Mouse (Mus musculus): ENCODE results near the gene Cobll1.

Cobll1 gene

GRCm38 (mm10) chr2:65196994-65197393 lies 42.2 kb downstream of the Cobll1 start:
- DNase-seq (ENCODE audit: low spot score in 2 of 2): no peak

- DNase-seq (ENCODE audit: low spot score in 2 of 2): no peak
Observed at GRCm38 (mm10) chr2:65195233-65196010, 43.8 kb downstream of the Cobll1 start.

GRCm38 (mm10) chr2:65193091-65193795 lies 46.0 kb downstream of the Cobll1 start:
- no peak for DNase-seq (ENCODE audit: low spot score in 2 of 2)

DNA sequence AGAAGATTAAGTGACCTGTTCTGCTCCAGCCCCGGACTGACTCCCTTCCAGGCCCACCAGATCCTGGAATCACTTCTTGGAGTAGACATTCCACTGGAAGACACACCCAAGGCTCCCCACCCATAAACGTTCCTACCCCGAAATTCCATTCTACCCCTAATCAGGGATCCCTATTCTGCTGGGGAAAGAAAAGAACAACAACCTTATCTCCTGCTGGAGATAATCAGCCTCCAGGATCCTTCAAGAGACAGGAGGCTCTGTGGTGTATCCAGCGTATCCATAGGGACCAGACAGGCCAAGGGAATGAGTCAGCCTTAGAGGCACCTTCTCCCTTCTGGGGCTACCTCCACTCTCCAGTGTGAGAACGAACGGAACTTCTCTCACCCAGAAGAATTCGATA lies 47.8 kb downstream of the Cobll1 start:
- DNase-seq (ENCODE audit: low spot score in 2 of 2): no peak

DNA sequence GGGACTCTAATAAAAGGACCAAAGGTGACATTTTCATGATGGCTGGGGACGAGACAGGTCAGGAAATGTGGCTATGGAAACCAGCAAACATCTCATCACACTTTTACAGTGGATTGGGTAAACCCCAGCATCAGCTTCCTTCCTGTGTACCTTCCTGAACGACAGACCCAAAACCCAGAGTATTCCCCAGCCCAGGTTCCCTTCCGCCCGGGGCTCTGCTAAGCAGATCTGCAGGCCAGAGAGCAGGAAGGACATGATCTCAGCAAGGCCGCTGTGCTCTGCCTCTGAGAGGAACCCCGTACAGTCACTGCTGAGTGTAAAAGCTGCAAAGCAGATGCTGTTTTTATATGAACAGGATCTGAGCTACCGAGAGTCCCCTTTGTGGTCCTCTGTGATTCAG lies 49.9 kb downstream of the Cobll1 start:
- DNase-seq (ENCODE audit: low spot score in 2 of 2): no peak

DNA sequence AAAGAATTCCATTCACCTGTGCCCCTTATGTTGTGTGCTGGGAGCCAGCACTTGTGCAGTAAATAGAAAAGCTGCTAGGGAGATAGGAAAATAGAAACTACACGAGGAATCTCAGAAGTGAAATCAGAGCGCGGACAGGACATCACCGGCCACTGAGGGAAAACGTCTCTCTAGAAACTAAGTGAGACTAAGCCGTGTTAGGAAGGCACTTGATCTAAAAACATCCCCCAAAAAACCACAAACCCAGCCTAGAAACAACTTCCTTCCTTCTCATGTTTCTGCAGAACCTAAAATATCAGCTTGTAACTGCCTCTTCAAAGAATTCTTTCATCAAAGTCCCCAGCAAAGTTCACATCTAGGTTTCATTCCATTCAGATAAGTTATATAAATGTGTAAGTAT lies 50.6 kb downstream of the Cobll1 start:
- DNase-seq (ENCODE audit: low spot score in 2 of 2): no peak

DNA sequence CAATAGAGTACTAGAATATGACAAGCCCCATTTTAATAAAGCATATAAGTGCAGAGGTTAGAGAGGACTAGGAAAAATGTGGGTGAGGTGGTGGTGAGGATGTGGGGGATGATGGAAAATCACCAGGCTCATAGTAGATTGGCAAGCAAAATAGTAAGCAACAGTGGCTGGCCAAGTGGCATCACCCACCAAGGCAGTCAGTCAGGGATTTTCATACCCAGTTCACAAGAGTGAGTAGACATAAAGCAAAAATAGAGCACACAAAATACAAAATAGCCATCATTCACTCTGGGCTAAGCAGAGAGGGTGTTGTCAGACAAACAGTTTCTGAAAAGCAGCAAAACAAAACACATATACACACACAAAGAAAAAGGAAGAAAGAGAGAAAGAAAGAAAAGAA lies 51.6 kb downstream of the Cobll1 start:
- DNase-seq (ENCODE audit: low spot score in 2 of 2): no peak

GRCm38 (mm10) chr2:65187164-65187563 lies 52.0 kb downstream of the Cobll1 start:
- DNase-seq (ENCODE audit: low spot score in 2 of 2): no peak

GRCm38 (mm10) chr2:65182747-65183146 lies 56.5 kb downstream of the Cobll1 start:
- no peak for DNase-seq (ENCODE audit: low spot score in 2 of 2)

DNA sequence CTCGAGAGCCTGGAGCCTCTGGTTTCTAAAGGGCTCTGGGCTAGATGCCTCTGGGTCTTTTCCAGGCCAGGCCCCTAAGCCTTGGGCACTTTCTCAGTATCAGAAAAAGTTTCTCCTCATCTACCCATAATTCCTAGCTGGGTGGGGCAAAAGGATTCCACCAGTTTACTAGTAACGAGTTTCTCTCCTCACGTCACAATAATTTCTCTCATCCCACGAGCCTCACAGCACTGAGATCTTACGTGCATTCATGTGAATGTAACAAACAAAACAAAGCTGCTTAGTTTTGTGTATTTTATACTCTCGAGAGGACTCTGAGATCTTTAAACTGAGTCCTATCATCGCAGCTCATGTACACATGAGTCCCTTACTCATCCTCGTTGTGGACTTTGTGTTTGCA lies 57.5 kb downstream of the Cobll1 start:
- no peak for DNase-seq (ENCODE audit: low spot score in 2 of 2)

DNA sequence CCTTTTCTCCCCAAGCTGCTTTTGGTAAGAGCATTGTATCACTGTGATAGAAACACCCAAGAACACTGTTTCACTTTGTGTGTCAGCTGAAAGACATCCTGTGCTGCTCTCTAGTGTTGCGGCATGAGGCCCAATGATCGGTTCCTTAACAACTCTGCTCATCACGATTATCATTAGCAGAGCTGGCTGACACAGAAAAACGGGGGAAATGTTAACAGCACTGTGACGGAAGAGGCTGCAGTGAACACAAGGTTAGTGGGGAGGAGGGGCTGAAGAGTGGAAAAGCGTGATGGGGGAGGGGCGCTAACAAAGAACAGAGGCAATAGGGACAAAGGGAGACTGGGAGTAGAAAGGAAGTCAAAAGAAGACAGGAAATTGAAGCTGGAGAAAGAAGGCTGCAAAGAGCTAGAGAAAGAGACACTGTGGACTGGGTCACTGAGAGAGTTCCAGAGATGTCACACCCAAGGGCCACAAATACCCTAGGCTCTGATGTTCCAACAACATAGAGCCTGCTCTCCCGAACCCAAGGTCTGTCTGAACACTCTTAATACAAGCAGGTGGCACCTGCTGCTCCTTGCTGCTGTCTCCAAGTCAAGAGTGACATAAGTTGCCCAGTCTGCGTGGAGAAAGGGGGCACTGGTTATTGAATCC lies 58.0 kb downstream of the Cobll1 start:
- no peak for DNase-seq (ENCODE audit: low spot score in 2 of 2)

- no peak for DNase-seq (ENCODE audit: low spot score in 2 of 2)
Observed at GRCm38 (mm10) chr2:65175645-65176044, 63.6 kb downstream of the Cobll1 start.

DNA sequence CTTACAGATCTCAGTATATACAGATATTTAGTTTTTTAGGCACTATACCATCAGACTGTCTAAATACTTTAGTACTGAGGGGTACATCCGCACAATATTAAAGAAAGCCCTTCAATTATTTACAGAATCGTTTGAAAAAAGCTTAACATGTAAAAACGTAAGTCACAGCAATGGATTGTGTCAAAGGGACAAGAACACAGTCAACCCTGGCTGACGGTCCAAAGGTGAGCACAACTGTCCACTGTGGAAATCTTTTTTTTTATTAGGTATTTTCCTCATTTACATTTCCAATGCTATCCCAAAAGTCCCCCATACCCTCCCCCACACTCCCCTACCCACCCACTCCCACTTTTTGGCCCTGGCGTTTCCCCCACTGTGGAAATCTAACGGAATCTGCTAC lies 67.1 kb downstream of the Cobll1 start:
- DNase-seq (ENCODE audit: low spot score in 2 of 2): no peak

- DNase-seq (ENCODE audit: low spot score in 2 of 2): no peak
Observed at GRCm38 (mm10) chr2:65171516-65171915, 67.7 kb downstream of the Cobll1 start.

DNA sequence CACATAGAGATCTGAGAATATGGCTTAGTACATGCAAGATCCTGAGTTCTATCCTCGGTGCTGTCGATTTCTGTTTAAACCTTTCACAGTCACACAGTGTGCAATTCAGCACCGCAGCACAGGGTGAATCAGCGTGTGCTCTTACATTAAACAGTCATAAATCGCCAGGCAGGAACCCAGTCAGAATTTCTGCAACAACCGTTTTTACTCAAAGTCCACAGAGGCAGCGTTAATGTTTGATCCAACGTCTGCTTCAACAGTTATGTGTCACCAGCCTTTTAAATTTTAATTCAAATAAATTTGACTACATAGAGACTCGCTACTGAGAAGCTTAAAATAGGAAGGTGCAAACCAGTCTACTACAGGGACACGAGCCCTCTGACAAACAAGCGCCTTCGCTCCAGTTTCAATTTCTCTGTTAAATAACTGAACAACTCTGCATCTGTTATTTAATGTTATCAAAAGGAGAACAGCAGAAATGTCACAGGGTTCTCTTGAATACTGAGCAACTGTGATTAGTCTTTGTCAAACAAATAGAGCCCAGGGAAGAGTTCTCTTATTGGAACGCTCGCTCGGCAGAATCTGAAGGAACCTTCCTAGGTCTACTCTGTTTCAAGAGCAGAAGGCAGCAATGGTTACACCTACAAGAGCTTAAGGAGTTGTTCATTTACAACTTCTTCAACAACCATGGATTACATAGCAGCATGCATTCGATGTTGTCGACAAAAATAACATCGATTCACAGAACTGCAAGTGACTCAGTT lies 68.3 kb downstream of the Cobll1 start:
- DNase-seq (ENCODE audit: low spot score in 2 of 2): peak in 1 of 2 experiments; percentile 18

- no peak for DNase-seq (ENCODE audit: low spot score in 2 of 2)
Observed at GRCm38 (mm10) chr2:65170256-65170655, 68.9 kb downstream of the Cobll1 start.

DNA sequence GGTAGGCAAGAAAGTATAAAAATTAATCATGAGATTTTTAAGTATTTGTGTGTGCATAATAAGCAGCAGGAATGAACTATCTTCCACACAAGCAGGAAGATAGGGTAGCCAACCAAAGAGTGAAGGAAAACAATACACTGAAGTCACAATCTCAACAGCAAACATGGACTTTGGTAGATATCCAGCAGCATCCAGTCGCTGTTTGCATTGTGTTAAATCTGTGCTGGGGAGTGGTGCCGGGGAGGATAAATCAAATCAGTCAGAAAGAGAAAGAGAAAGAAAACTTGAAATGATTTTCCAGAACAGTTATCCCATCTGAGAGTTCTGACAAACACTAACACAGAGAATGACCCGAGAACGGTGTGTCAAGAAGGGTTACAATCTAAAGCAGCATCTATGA lies 75.2 kb downstream of the Cobll1 start:
- no peak for DNase-seq (ENCODE audit: low spot score in 2 of 2)

- no peak for DNase-seq (ENCODE audit: low spot score in 2 of 2)
Observed at GRCm38 (mm10) chr2:65162625-65163024, 76.6 kb downstream of the Cobll1 start.

- no peak for DNase-seq (ENCODE audit: low spot score in 2 of 2)
Observed at GRCm38 (mm10) chr2:65161715-65162114, 77.5 kb downstream of the Cobll1 start.

DNA sequence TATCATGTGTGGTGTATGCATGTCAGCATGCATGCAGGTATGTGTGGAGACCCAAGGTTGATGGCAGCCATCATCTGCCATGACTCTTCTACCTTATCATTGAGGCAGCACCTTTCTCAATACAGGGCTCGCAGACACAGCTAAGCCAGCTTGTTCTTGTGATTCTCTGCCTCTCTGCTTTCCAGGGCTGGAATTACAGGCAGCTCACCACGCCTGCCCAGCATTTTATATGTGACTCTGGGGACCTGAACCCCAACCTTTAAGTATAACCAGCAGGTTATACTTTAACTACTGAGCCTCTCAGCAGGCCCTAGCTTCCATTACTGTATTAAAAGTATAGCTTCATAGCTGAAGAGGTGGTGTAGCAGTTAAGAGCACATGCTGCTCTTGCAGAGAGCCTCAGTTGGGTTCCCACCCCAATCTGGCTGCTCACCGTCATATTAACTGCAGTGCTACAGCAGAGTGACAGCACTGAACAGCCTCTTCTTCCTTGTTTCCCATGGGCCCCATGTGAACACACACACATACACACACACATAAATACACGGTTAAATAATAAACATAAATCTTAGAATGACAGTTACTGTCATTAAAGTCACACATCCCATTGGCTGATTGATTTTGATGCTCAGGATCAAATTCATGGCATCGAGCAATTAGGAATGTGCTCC lies 81.1 kb downstream of the Cobll1 start:
- no peak for DNase-seq (ENCODE audit: low spot score in 2 of 2)

- no peak for DNase-seq (ENCODE audit: low spot score in 2 of 2)
Observed at GRCm38 (mm10) chr2:65157325-65157724, 81.9 kb downstream of the Cobll1 start.

- no peak for DNase-seq (ENCODE audit: low spot score in 2 of 2)
Observed at GRCm38 (mm10) chr2:65148928-65149327, 90.3 kb downstream of the Cobll1 start.
